Mouse (Mus musculus) CH12.LX (cell line): ENCODE results near the gene B3galt1.

ENCODE experiments used
- CHD1 ChIP-seq: IDR thresholded peaks from 2 replicates; pipeline ENCODE4 v1.6.1; 2012; ENCODE audit warnings: low read depth, low read length, improper control_type of control experiment, inconsistent platforms
- CHD2 ChIP-seq: IDR thresholded peaks from 2 replicates; pipeline ENCODE4 v1.6.1; 2011; ENCODE audit warnings: low read length, improper control_type of control experiment
- CTCF ChIP-seq, 2 experiments: IDR thresholded peaks in 1 of 2; conservative IDR thresholded peaks in 1 of 2; 2 replicates each; pipeline ENCODE4 v1.5.1; 2011 to 2012; ENCODE audit warnings: low read depth in 2 of 2, low read length in 2 of 2, improper control_type of control experiment in 1 of 2, inconsistent platforms in 1 of 2, mild to moderate bottlenecking in 1 of 2, moderate library complexity in 1 of 2
- E2F4 ChIP-seq: IDR thresholded peaks from 2 replicates; pipeline ENCODE4 v1.6.1; 2011; ENCODE audit warnings: low read depth, low read length, improper control_type of control experiment; ENCODE audit not compliant: insufficient replicate concordance
- ELF1 ChIP-seq: IDR thresholded peaks from 2 replicates; pipeline ENCODE4 v1.6.1; 2014; ENCODE audit warnings: low read depth, mild to moderate bottlenecking, inconsistent platforms, low read length, improper control_type of control experiment
- EP300 ChIP-seq: IDR thresholded peaks from 2 replicates; pipeline ENCODE4 v1.6.1; 2011; ENCODE audit warnings: low read length, improper control_type of control experiment
- NRF1 ChIP-seq: IDR thresholded peaks from 2 replicates; pipeline ENCODE4 v1.6.1; 2014; ENCODE audit warnings: low read depth, mild to moderate bottlenecking, inconsistent platforms, low read length, improper control_type of control experiment, moderate library complexity
- POLR2A ChIP-seq: IDR thresholded peaks from 2 replicates; pipeline ENCODE4 v1.6.1; 2011; ENCODE audit warnings: low read depth, mild to moderate bottlenecking, improper control_type of control experiment, low read length
- USF1 ChIP-seq: IDR thresholded peaks from 2 replicates; pipeline ENCODE4 v1.6.1; 2014; ENCODE audit warnings: low read depth, mild to moderate bottlenecking, inconsistent platforms, low read length, improper control_type of control experiment

GRCm38 (mm10) chr2:67576634-67577033 is 11.0 kb downstream of the B3galt1 start:
- TF ChIP-seq CTCF (conservative IDR thresholded peaks at IDR 0.05 in 1 of 2, IDR thresholded peaks at IDR 0.05 in 1 of 2; ENCODE audit: low read depth in 2 of 2, low read length in 2 of 2), result no peak
- TF ChIP-seq ELF1, result no peak
- TF ChIP-seq CHD2, result no peak
- TF ChIP-seq CHD1, result no peak
- TF ChIP-seq USF1, result no peak
- TF ChIP-seq POLR2A, result no peak
- no peak for TF ChIP-seq EP300
- no peak for TF ChIP-seq NRF1
- TF ChIP-seq E2F4, result no peak
